ENCODE assay signal across 10 mouse cellular contexts in the genomic region with DNA sequence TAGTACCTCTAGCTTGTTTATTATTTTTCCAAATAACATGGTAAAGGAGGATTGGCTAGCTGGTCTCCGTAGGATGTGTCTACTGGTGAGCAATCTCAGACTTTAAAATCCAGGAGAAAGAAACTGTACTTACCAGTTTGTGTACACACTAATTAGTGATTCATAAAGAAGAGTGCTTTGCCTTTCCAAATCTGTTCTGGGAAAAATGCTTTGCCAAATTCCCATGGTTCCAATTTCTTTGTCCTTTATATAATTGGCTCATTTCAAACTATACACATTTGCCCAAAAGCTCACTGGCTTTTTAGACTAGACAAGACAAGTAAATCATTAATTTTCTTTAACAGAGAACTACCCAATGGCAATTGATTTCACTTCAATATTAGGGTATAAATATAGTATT.
"Had no signal": no experiment of that assay in that cellular context is flagged by ENCODE, and none has a peak within 500 bp of the region (broad histone marks: within the 10 kb centered on the region; RNA-seq: fewer than 3 reads in every experiment).

No protein-coding gene starts in this region.

- ATAC-seq: lung, postnatal 0 days; midbrain, embryonic 13.5 days; midbrain, embryonic 15.5 days had no signal

- DNase-seq: lung, adult 2 months; lung, postnatal 14 days; lung, postnatal 36 days; right cerebral cortex, postnatal 14 days; thymus, adult 2 months; thymus, postnatal 25 days; thymus, postnatal 4 days had no signal
